In the genomic region with DNA sequence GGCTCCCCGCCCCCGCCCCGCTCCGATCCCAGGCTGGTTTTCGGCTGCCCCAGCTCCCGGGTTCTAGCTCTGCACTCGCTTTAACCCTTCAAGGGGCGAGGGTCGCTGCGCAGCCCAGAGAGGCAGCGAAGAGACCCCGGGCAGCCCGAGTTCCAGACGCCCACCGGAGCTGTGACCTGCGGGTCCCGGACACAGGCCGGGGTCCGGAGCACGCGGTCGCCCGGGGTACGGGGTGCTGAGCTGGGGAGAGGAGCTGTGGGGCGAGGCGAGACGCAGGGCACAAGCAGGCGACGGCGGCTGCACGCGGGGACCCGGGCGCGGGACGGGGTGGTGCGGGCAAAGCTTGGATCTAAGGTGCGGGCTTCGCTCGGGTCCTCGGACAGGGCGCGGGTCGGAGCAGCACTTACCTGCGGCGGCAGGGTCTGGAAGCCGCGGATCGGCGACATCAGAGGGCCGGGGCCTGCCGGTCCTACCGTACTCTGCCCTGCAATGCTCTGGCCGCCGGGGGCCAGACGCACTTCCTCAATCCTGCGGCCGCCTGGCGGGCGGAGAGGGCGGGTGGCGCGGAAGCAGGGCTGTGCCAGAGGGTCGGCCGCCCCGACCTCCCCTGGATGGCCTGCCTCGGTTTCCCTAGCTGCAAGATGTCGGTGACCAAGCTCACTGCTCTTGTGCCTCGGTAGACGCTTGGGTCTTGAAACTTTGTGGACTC, we compare ENCODE assay signal across 8 mouse cellular contexts. TPM values are rescaled to one million over a fixed set of nuclear protein-coding genes. Genes with fewer than 3 reads are reported as not detected.
DNase-seq lines count a peak whose midpoint lies in the region; ATAC-seq and TF ChIP-seq lines count a peak whose summit lies in the region.

A gene (minus strand): TSS at position 538 of the 709 bp plus-strand sequence.

- H3K9me3 ChIP-seq in lung, embryonic 14.5 days (ENCODE audit: low read depth, low read length): no peaks in the 10 kb centered on the region
- no peaks in the 10 kb centered on the region for H3K9me3 ChIP-seq in neural tube, embryonic 15.5 days (replicated peaks)

- H3K27me3 ChIP-seq in heart, adult 2 months (ENCODE audit: control insufficient read depth, insufficient read depth, low read length): no peaks in the 10 kb centered on the region
- no peaks in the 10 kb centered on the region for H3K27me3 ChIP-seq in lung, embryonic 14.5 days (ENCODE audit: insufficient read depth, low read length)
- H3K27me3 ChIP-seq in neural tube, embryonic 15.5 days (replicated peaks): 0 out of 2 replicates have a peak, but pooled peaks cover 7% of the 10 kb centered on the region

- no peak for DNase-seq in thymus, postnatal 0 days (ENCODE audit: low spot score)
- no peak for DNase-seq in thymus, postnatal 10 days (ENCODE audit: low spot score in 2 of 2)
- peak; percentile 79 for DNase-seq in embryo, embryonic 10.5 days (ENCODE audit: low spot score)
- DNase-seq in heart, adult 2 months: peak; percentile 83 to 84
- DNase-seq in kidney, adult 11 months: peak; percentile 39
- DNase-seq in lung, embryonic 14.5 days: peak; percentile 84

- H3K27ac ChIP-seq in heart, adult 2 months: peak within 1 kb of the TSS; percentile 88
- peak within 1 kb of the TSS; percentile 77 for H3K27ac ChIP-seq in lung, embryonic 14.5 days (ENCODE audit: low read depth)
- H3K27ac ChIP-seq in neural tube, embryonic 15.5 days (replicated peaks): peak within 1 kb of the TSS; percentile 48

- no peaks in the 10 kb centered on the region for H3K79me2 ChIP-seq in heart, adult 2 months (replicated peaks; ENCODE audit: control insufficient read depth, insufficient read depth, low read length)

- H3K4me1 ChIP-seq in heart, adult 2 months (ENCODE audit: control insufficient read depth, insufficient read depth, low read length): peaks cover 9% of the 10 kb centered on the region
- H3K4me1 ChIP-seq in lung, embryonic 14.5 days (ENCODE audit: insufficient read depth): peaks cover 13% of the 10 kb centered on the region; the same call in 1 of the 2 replicates
- peaks cover 21% of the 10 kb centered on the region for H3K4me1 ChIP-seq in neural tube, embryonic 15.5 days

- peak within 1 kb of the TSS; percentile 90 for H3K9ac ChIP-seq in heart, adult 2 months (ENCODE audit: low read depth, low read length)
- H3K9ac ChIP-seq in lung, embryonic 14.5 days: peak within 1 kb of the TSS; percentile 93
- H3K9ac ChIP-seq in neural tube, embryonic 15.5 days (replicated peaks): peak within 1 kb of the TSS; percentile 61

- intact Hi-C loops in heart, adult 2 months (cut with DNase I): loop anchor here (2.0 to 5.0 kb wide), 2 partner anchors 46 to 285 kb away; no protein-coding TSS in a partner anchor

- H3K4me2 ChIP-seq in lung, embryonic 14.5 days: peak within 1 kb of the TSS; percentile 97
- peak within 1 kb of the TSS; percentile 99 for H3K4me2 ChIP-seq in neural tube, embryonic 15.5 days

- TF ChIP-seq EP300 in heart, adult 2 months (IDR thresholded peaks at IDR 0.05; ENCODE audit: insufficient read depth, low read depth, low read length): 0 out of 2 replicates have a peak, but pooled peaks have one; percentile 6

- peak within 1 kb of the TSS; percentile 76 for H3K4me3 ChIP-seq in heart, adult 2 months
- peak within 1 kb of the TSS; percentile 72 for H3K4me3 ChIP-seq in lung, embryonic 14.5 days (ENCODE audit: low read depth, low read length)
- peak within 1 kb of the TSS; percentile 55 for H3K4me3 ChIP-seq in neural tube, embryonic 15.5 days (replicated peaks)

- peak; percentile 54 for TF ChIP-seq POLR2A in heart, adult 2 months (IDR thresholded peaks at IDR 0.05; ENCODE audit: insufficient read depth, low read depth, low read length)

- peak; percentile 80 for TF ChIP-seq CTCF in heart, adult 2 months (IDR thresholded peaks at IDR 0.05)
- TF ChIP-seq CTCF in lung, embryonic 14.5 days (IDR thresholded peaks at IDR 0.05; ENCODE audit: low read depth): peak; percentile 62

- ATAC-seq in lung, embryonic 14.5 days (ENCODE audit: insufficient read depth): peak; percentile 81
- ATAC-seq in neural tube, embryonic 15.5 days (ENCODE audit: low FRiP score): peak; percentile 54
- ATAC-seq in erythroid progenitor cell, adult 5-6 weeks (replicated peaks; ENCODE audit: low FRiP score, poor library complexity, severe bottlenecking): no peak

- peaks cover 4% of the 10 kb centered on the region; the same call in 1 of the 2 replicates for H3K36me3 ChIP-seq in heart, adult 2 months (ENCODE audit: control insufficient read depth, insufficient read depth, low read length)
- H3K36me3 ChIP-seq in lung, embryonic 14.5 days (ENCODE audit: insufficient read depth): no peaks in the 10 kb centered on the region
- no peaks in the 10 kb centered on the region for H3K36me3 ChIP-seq in neural tube, embryonic 15.5 days

- WGBS in heart, adult 2 months: 1% methylated on average over 70 of the region's 70 CpGs
- WGBS in lung, embryonic 14.5 days: under 1% methylated on average over 70 of the region's 70 CpGs
- under 1% methylated on average over 70 of the region's 70 CpGs for WGBS in neural tube, embryonic 15.5 days

RNA-seq across cellular contexts. Expression of the gene that starts here (rescaled TPM):
- polyA plus RNA-seq in thymus, postnatal 0 days (2015; fragmentation: Nextera tagmentation; extraction: Ambion mirVana): 9.6 and 10.1 TPM in 2 replicates
- total RNA-seq in heart, adult 2 months (2021): 1 to 10 TPM; 7.8 to 9.6 TPM
- 11.0 and 12.0 TPM in 2 replicates for polyA plus RNA-seq in heart, adult 2 months (2012; rRNA removed)
- 23.3 and 25.8 TPM in 2 replicates for polyA plus RNA-seq in lung, embryonic 14.5 days (2014; fragmentation: Nextera tagmentation; extraction: Ambion mirVana)
- 5.1 and 8.2 TPM in 2 replicates for polyA plus RNA-seq in neural tube, embryonic 15.5 days (2015; fragmentation: Nextera tagmentation; extraction: Ambion mirVana)
- total RNA-seq in erythroid progenitor cell, adult 5-6 weeks (2015; ENCODE audit: low replicate concordance): 1.7 and 2.9 TPM in 2 replicates
- total RNA-seq in erythroid progenitor cell, adult 5-6 weeks (2017; ENCODE audit: low replicate concordance): 6.4 and 6.6 TPM in 2 replicates

Comparison
In these comparisons a context has a peak if more than half of its experiments do, and no peak if none do; other contexts are left out.
1. DNase-seq: peak in embryo, embryonic 10.5 days (single experiment), heart, adult 2 months (2 of 2), kidney, adult 11 months (single experiment) and lung, embryonic 14.5 days (single experiment); none in thymus, postnatal 0 days (single experiment) and thymus, postnatal 10 days (0 of 2).
2. Peak in every context shown above with its lines, with median percentiles within 50 percentile points of each other: H3K27ac ChIP-seq, H3K4me3 ChIP-seq and H3K9ac ChIP-seq.